Mouse (Mus musculus) heart, adult 9 months (tissue): Measurements from ENCODE around the gene Irgq.
A peak's percentile ranks its signal among the peaks of the same experiment; 100 is the strongest.
"Not testable (repeated sequence)": the region's sequence is repeated elsewhere in the genome, so short reads cannot be mapped to it uniquely, and the experiment has no call there.

Source experiments
- DNase-seq, 2 experiments: peaks; one replicate each; pipeline ENCODE4 v3.0.0; 2022; ENCODE audit warnings: low spot score in 2 of 2

Irgq gene

GRCm38 (mm10) chr7:24530062-24530931 lies at the start of gene Irgq:
Gene Irgq, plus strand, starts transcription at chr7:24530689.
- DNase-seq, result peak; percentile 98 to 99

GRCm38 (mm10) chr7:24480986-24481473 lies 49.5 kb upstream of the Irgq start:
- peak in 1 of 2 experiments; percentile 13 for DNase-seq

GRCm38 (mm10) chr7:24481474-24482207 lies 48.8 kb upstream of the Irgq start, which contains the start of gene Cadm4:
Gene Cadm4, plus strand, starts transcription at chr7:24482023.
- DNase-seq, result peak; percentile 80 to 81

DNA sequence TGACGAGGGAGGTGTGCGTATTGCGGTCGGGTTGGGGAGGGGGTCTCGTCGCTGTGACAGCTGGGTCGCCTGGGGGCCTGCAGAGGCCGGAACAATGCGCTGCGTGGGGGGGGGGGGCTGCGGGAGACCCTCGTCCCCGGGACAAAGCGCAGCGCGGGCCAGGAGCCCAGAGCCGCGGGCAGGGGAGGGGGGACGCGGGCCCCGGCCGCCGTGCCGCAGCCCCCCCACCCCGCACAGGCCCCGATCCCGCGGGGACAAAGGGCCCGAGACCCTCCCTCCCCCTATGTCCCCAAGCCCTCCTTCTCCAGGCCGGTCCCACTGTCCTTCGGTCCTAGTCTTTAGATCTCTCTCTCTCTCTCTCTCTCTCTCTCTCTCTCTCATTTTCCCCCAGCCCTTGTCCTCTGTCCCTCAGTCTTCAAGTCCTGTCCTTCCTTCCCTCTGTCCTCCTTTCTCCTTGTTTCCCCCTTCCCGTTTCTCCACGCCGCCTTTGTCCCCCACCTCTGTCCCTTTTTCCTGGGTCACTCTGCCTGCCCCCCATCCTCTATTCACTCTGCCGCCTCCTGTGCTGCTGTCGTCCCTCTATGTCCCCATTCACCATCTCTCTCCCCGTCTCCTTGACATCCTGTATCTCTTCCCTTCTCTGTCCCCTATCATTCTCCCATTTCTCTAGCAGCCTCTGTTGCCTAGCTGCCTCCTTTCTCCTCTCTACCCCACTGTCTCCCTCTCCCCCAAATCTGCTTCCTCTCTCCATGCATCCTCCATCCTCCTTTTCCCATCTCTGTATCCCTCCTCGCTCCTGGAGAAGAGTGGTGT lies 48.1 kb upstream of the Irgq start:
- no peak for DNase-seq

DNA sequence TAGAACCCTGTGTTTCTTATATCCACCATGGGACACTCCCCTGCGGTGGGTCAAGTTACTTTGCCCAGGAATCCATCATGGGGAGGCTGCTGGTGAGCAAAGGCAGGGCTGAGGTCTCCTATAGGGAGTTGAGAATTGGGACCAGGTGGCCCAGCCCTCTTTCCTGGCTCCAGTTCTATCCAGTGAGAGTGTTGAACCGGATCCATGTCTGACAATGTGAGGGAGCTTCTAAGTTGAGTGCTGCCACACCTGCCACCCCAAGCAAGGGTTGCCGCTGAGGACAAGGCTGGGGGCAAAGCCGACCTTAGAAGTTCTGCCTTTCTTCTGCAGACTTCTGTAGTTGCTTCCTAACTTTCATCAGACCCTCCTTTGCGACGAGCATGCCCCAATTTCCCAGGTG lies 47.2 kb upstream of the Irgq start:
- not testable (repeated sequence) for DNase-seq

- no peak for DNase-seq
Observed at GRCm38 (mm10) chr7:24485481-24485880, 45.0 kb upstream of the Irgq start.

GRCm38 (mm10) chr7:24486654-24487130 lies 43.8 kb upstream of the Irgq start:
- DNase-seq, result no peak

GRCm38 (mm10) chr7:24487403-24487802 lies 43.1 kb upstream of the Irgq start:
- DNase-seq, result no peak

DNA sequence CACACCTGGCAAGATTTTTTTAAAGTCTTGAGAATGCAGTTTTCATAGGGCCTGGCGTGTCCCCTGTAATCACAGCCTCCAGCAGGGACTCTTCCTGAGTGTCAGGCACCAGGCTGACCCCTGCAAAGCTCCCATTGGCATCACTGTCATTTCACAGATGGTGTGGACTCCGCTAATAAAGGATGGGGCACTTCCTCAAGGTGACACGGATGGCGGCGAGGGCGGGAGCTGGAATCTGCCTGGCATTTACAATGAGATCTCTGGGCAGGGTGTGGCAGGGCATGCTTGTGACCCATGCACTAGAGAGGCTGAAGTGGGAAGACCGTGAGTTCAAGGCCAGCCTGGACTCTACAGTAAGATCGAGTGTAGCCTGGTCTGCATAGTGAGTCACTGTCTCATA lies 42.2 kb upstream of the Irgq start:
- DNase-seq, result no peak

DNA sequence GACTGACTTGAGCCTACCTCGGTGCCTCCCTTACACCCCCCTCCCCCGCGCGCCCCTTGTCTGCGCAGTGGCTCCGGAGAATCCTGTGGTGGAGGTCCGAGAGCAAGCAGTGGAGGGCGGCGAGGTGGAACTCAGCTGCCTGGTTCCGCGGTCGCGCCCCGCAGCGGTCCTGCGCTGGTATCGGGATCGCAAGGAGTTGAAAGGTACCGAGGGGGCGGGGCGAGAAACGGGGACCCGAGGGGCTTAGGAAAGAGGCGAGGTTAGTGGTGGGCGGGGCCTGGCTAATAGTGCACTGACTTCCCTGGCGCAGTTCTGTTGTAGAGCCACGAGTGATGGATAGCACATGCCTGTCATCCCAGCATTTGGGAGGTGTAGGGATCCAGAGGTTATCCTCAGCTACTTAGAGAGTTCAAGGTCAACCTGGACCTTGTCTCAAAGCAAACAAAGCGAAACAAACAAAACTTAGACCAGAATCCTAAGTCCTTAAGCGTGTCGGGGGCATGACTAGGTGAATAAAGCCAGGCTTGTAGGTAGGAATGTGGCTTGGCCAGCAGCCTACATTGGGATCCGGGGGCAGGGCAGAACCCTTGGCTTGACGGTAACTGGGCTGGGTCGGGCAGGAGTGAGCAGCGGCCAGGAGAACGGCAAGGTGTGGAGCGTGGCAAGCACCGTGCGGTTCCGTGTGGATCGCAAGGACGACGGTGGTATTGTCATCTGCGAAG lies 30.5 kb upstream of the Irgq start:
- DNase-seq, result no peak

DNA sequence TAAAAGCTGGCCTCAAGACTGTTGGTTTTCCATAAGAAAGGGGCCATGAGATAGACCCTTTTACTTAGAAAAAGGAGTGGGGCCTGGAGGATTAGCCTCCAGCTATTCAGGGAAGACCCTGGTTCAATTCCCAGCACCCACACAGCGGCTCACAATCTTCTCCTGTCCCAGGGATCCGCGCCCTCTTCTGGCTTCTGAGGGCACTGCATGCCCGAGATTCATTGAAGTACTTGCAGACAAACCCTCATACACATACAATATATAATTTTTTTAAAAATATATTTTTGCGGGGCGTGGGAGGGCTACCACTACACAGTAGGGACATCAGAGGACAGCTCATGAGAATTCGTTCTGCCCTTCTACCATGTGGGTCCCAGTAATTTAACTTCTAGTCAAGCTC lies 29.6 kb upstream of the Irgq start:
- DNase-seq, result no peak

DNA sequence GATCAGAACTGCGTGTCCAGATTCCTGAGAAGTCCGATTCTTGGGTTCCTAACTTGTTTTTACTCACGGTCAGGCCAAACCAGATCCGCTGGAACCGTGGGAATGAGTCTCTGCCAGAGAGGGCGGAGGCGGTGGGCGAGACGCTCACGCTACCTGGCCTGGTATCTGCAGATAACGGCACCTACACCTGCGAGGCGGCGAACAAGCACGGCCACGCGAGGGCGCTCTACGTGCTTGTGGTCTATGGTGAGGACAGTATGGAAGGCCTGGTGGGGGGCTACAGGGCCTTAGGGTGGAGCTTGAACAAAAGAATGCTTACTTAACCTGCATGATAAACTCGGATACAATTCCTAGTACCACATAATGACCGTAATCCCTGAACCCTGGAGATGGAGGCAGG lies 29.0 kb upstream of the Irgq start:
- no peak for DNase-seq

DNA sequence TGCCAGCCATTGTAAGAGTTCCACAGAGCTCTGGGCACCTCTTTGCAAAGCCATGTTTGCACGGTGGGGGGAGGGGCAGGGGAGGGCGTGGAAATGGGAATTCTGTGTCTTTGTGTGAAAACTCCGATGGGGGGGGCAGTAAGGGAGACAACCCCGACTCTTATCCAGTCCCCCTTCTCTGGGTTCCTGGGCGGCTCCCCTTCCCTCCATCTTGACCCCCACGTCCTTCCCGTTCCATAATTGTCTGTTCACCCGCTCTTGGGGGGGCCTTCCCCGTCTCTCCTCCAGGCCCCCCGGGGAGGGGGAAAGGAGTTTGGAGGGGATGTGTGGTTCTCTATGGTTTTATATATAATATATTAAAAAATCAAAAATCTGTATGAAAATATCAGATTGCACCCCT lies 26.5 kb upstream of the Irgq start:
- DNase-seq, result no peak

DNA sequence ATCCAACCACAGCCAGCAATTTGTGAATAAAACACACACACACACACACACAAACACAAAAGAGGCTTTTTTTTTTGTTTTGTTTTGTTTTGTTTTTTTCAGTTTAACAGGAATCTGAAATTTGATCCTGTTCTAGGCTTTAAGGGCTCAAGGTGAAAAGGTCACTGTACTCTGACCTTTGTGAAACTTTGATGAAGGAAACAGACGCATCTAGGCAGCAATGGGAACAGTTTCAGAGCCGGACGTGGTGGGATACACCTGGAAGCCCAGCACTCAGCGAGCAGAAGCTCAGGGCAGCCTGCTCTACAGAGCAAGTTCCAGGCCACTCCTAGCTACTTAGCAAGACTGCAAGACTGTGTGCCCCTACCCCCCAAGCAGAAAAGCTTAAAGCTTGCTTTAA lies 25.6 kb upstream of the Irgq start:
- DNase-seq, result no peak

DNA sequence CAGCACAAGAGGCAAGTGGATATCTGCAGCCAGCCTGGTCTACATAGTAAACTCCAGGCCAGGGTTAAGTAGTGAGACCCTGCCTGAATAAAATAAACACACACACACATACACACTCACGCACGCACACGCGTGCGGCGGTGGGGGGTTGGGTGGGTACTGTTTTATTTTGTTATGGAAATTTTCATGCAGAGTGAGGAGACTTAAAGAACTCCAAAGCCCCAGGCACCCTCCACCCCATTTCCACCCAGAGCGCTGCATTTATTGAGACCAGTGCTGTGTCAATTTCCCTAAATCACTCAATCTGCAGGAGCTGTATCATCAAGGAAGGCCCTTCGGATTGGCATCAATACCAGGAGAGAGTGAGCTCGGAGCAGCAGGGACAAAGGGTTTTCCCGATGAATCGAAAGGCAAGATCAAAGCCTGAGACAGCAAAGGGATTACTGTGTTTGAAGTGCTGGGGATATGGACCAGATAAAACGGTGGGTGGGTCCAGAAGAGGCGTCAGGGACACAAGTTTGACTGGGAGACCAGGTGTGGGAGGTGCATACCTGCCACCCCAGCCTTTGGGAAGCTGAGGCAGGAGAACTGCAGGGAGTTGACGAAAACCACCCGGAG lies 24.9 kb upstream of the Irgq start:
- no peak for DNase-seq

GRCm38 (mm10) chr7:24506065-24506459 lies 24.4 kb upstream of the Irgq start:
- peak; percentile 19 to 35 for DNase-seq

GRCm38 (mm10) chr7:24506476-24506837 lies 24.0 kb upstream of the Irgq start:
- DNase-seq, result peak; percentile 51 to 64

GRCm38 (mm10) chr7:24506838-24507725 lies 23.4 kb upstream of the Irgq start, which contains the start of gene Zfp428:
Gene Zfp428, plus strand, starts transcription at chr7:24507006.
- DNase-seq, result peak; percentile 85

DNA sequence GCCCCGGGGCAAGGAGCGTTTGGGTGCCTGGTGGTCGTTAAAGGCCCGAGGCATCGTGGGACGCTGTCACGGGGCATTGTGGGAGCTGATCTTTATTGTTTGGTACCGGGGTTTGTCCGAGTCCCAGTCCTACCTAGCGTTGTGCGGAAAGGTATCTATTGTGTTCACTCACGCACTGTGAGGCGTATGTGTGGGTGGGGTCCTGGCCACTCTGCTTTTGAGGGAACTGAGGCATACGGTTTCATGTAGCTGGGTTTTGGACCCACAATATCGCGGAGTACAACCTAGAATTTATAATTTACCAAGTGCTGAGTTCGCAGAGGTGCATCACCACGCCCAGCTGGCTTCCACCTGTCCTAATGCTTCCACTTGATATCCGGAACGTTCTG lies 22.8 kb upstream of the Irgq start:
- no peak for DNase-seq

GRCm38 (mm10) chr7:24512355-24512754 lies 18.1 kb upstream of the Irgq start, which contains the start of gene AC161166.1:
Gene AC161166.1, minus strand, starts transcription at chr7:24512455.
- DNase-seq, result no peak
